Mouse (Mus musculus): Measurements from ENCODE around the gene Prmt3.

Gene Prmt3

DNA sequence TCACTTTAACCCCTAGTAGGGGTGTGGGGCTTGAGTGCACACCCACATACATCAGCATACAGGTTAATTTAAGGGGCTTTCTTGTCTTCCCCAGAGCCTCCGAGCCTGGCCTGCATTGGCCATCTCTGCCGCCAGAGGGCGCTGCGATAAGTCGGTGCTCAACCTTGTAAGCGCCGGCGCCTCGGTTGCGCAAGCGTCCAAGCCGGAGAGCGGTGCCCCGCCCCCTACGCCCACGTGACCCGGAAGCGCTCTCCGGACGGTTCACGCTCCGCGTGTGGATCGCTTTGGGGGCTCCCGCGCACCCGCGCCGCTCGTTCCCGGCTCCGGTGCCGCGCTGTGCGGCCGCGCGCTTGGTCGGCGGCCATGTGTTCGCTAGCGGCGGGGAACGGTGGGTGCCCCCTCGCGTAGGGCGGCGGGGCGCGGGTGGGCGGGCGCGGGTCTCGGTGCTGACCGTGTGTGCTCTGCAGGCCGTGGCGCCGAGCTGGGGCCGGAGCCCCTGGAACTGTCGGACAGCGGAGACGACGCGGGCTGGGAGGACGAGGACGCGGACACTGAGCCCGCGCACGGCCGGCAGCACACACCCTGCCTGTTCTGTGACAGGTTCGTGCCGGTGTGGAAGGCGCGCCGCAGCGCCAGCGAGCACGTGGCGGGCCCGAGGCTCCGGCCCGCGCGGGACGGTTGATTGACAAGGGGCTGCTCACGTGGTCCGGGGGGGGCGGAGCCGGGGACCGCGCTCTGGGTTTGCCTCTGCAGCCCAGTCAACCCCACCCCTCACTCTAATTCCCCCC, at the start of gene Prmt3:
Gene Prmt3, plus strand, starts transcription at position 233 of the 788 bp plus-strand sequence.
- DNase-seq = peak; percentile 98

GRCm38 (mm10) chr7:49734342-49734741, 43.8 kb upstream of the Prmt3 start:
- no peak for DNase-seq

DNA sequence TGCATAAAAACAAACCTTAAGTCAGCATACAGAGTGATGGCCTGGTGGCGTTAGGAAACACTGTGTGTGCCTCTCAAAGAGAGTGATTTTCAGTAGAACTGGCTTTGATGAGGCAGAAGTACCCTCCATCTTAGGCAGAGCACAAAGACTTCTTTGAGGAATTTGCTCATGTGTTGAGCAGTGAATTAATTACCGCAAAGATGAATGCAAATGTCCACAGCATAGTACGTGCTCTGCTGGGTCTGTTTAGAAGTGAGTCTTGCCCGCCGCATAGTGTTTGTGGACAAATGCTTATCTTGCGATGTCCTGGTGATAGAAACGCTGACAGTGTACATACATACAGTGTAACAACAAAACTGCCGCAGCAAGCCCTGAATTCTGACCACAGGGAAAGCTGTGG, 38.7 kb upstream of the Prmt3 start:
- no peak for DNase-seq

DNA sequence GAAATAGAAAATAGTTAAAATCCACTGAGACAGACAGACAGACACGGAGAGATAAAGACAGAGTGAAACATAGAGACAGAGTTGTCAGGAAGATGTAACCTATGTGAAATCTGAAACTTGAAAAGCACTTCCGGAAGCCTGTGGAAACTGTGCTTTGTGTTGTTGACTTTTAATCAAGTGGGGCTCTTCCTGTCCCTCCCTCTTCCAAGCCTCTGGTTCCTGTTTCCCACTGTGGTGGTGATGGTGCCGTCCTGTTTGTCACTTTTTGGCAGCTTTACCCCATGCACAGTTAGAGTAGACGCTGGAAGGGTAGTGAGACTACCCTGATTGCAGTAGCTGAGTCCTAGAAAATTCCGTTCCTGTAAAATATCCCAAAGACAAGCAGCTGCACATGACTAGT, 36.7 kb upstream of the Prmt3 start:
- DNase-seq = no peak

GRCm38 (mm10) chr7:49741923-49742322, 36.2 kb upstream of the Prmt3 start:
- no peak for DNase-seq

DNA sequence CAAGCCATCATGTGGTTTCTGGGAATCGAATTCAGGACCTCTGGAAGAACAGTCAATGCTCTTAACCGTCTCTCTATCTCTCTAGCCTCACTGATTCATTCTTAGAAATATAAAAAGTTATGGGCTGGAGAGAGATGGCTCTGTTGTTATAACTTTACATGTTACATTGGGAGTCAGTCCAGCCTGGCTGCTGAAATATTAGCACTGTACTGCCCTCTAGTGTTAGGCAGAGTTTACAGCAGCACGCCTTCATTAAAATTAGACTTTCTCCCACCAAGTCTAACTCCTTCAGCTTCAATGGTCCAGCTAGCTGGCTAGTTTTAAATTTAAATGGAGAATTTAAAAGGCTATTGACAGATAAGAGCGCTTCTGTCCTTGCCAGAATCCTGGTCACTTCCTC, 27.0 kb upstream of the Prmt3 start:
- DNase-seq = no peak

DNA sequence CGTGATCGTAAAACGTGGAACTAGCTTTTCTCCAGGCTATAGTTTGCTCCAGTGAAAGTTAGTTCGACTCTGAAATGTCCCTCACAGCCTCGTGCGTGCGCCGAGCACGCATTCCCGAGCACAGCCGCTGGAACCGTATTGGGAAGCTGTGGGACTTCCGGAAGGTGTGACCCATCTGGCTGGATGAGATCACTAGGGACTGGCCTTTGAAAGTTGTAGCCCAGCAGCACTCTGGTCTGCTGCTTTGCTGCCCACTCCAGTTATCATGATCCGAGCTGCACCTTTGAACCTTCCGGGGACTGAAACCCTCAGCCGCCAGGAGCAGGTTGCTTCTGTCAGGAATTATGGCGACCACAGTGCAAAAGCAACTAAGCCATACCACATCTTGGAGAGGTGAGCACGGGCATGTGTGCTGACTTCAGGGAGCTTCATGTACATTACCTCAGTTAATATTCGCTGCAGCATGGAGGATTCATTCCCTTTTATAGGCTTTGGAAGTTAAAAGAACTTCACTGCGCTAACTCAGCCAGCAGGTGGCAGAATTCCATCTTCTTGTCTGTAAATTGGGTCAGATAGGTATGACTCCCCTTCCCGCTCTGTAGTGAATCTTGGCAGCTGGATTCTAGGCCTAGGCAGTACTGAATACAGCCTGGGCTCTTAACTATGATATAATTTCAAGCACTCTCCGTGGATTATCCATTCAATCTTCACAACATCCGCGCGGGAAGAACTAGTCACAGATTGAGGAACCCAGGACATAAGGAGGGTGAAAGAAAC, 25.2 kb upstream of the Prmt3 start:
- peak; percentile 65 for DNase-seq

GRCm38 (mm10) chr7:49754767-49755166, 23.4 kb upstream of the Prmt3 start:
- DNase-seq = peak; percentile 70

GRCm38 (mm10) chr7:49758934-49759571, 19.1 kb upstream of the Prmt3 start, which contains the start of gene Htatip2:
Gene Htatip2 (plus strand): TSS chr7:49759115.
- peak; percentile 88 for DNase-seq

DNA sequence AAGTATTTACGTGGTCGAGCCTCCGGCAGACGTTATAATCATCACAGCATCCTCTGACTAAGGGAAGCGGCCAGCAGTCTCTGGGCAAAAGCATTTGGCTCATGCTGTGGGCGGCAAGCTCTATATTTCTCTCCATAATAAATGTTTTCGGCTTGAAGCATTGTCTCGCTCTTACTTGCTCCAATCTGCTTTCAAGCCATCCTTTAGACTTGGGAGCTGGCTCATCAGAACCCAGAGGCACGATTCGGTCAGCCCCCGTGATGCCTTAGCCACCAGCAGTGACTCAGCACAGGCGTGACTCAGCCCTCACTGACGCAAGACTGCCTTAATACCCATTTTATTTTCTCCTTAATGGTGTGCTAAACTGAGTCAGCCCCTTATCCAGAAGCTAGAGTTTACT, 15.5 kb upstream of the Prmt3 start:
- peak; percentile 90 for DNase-seq

- peak; percentile 89 for DNase-seq
These were observed 14.0 kb upstream of the Prmt3 start for GRCm38 (mm10) chr7:49764011-49764716.

GRCm38 (mm10) chr7:49766166-49766565, 12.0 kb upstream of the Prmt3 start:
- DNase-seq = no peak

GRCm38 (mm10) chr7:49768509-49768908, 9.6 kb upstream of the Prmt3 start:
- DNase-seq = no peak

DNA sequence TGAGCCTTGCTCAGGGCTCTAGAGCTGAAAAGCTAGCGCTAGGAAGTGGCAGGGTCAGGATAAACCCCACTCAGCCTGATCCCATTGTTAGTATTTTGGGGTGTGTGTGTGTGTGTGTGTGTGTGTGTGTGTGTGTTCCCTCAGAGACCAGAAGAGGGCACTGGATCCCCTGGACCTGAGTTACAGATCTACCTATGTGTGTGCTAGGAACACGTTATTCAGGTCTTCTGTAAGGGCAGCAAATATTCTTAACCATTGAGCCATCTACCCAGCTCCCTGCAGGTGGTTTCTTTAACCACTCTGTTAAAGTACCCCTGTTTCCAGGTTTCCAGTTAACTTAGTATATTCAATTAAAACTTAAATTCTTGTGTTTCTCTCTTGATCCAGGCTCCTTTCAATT, 3.8 kb upstream of the Prmt3 start:
- no peak for DNase-seq

GRCm38 (mm10) chr7:49777585-49777984, 561 bp upstream of the Prmt3 start:
- no peak for DNase-seq

- peak; percentile 34 for DNase-seq
These were observed 914 bp downstream of the Prmt3 start for GRCm38 (mm10) chr7:49778904-49779615.

- DNase-seq = no peak
These were observed 4.9 kb downstream of the Prmt3 start for GRCm38 (mm10) chr7:49783017-49783416.

GRCm38 (mm10) chr7:49785141-49785540, 7.0 kb downstream of the Prmt3 start:
- DNase-seq = no peak

GRCm38 (mm10) chr7:49786618-49787382, 8.7 kb downstream of the Prmt3 start:
- peak; percentile 72 for DNase-seq

DNA sequence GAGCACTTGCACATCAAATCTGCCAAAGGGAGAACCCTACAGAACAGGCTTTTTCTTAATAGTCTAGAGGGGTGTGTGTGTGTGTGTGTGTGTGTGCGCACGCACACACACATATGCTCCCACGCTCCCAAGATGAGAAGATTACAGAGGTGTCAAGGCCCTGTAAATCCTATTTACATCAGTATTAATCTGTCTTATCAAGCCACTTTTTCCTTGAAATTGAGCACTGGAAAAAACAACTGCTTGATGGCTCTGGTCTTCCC, 9.2 kb downstream of the Prmt3 start:
- DNase-seq = no peak

GRCm38 (mm10) chr7:49794304-49794703, 16.2 kb downstream of the Prmt3 start:
- no peak for DNase-seq

GRCm38 (mm10) chr7:49797171-49797570, 19.0 kb downstream of the Prmt3 start:
- DNase-seq = no peak

Measured in liver (tissue).